Mouse (Mus musculus) heart, embryonic 10.5 days (tissue): ENCODE results near the gene Gm498. TPM values are rescaled to one million over a fixed set of nuclear protein-coding genes. Genes with fewer than 3 reads are reported as not detected.

ENCODE experiments used
- DNase-seq: peaks from one replicate; pipeline ENCODE4 v3.0.0-alpha.2; 2017; ENCODE audit warnings: low spot score
- H3K27ac ChIP-seq: fragments of 300-500 bp; sonication (generic); 2 replicates; pipeline ENCODE4 v1.5.1; 2016; ENCODE audit warnings: mild to moderate bottlenecking
- H3K27me3 ChIP-seq: fragments of 300-500 bp; sonication (generic); 2 replicates; pipeline ENCODE4 v1.6.1; 2016; ENCODE audit warnings: mild to moderate bottlenecking; ENCODE audit not compliant: poor library complexity, insufficient read depth, severe bottlenecking
- H3K36me3 ChIP-seq: fragments of 300-500 bp; sonication (generic); 2 replicates; pipeline ENCODE4 v1.6.1; 2016; ENCODE audit warnings: mild to moderate bottlenecking, moderate library complexity
- H3K4me1 ChIP-seq: fragments of 300-500 bp; sonication (generic); 2 replicates; pipeline ENCODE4 v1.6.1; 2016; ENCODE audit warnings: mild to moderate bottlenecking
- H3K4me3 ChIP-seq: fragments of 300-500 bp; sonication (generic); 2 replicates; pipeline ENCODE4 v1.5.1; 2016; ENCODE audit warnings: mild to moderate bottlenecking, moderate library complexity
- H3K9me3 ChIP-seq: fragments of 300-500 bp; sonication (generic); 2 replicates; pipeline ENCODE4 v1.6.1; 2016; ENCODE audit warnings: mild to moderate bottlenecking, moderate library complexity
- WGBS: fragments of 180-500 bp; shearing (Covaris S2); methylation state at CpG from one replicate; pipeline ENCODE4 v1.1.7; 2016; 5-methylcytosine and 5-hydroxymethylcytosine counted together
- polyA plus RNA-seq: library from polyadenylated mRNA; unstranded; fragments of >200 nt; fragmentation: Nextera tagmentation; extraction: Ambion mirVana; gene quantifications from 2 replicates; pipeline ENCODE4 v1.2.1, GENCODE M21; 2016

The Gm498 gene
- not detected in 2 replicates for polyA plus RNA-seq

DNA sequence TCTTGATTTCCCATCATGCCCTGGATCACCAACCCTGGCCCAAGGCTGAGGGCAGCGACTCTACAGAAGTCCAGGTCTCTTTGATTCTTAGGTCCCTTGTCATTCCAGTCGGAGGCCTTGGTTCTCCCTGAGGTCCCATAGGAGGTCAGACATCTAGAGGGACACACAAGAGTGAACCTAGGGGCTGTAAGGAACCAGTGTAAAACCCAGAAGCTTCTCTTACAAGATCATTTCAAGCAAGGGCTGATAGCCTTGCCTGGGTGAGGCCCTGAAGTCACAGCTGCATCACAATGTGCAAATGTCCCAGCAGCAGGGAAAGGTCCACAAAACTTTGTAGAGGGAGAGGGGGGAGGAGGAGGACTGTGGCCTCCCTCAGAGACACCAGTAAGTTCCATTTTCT lies at the start of gene Gm498:
Gm498 (plus strand) TSS at position 301 of the 400 bp plus-strand sequence.
- no peaks in the 10 kb centered on the region for H3K27me3 ChIP-seq
- no peak within 1 kb of the TSS for H3K27ac ChIP-seq
- WGBS, result 75% methylated on average over 2 of the region's 2 CpGs
- DNase-seq, result no peak
- no peaks in the 10 kb centered on the region for H3K36me3 ChIP-seq
- no peaks in the 10 kb centered on the region for H3K9me3 ChIP-seq
- H3K4me1 ChIP-seq, result no peaks in the 10 kb centered on the region
- no peak within 1 kb of the TSS for H3K4me3 ChIP-seq

GRCm38 (mm10) chr7:143819201-143819600 lies 47.4 kb upstream of the Gm498 start:
- no peak overlapping the region for H3K27ac ChIP-seq
- H3K36me3 ChIP-seq, result peaks cover 42% of the 10 kb centered on the region
- no peak for DNase-seq
- no peaks in the 10 kb centered on the region for H3K27me3 ChIP-seq
- H3K9me3 ChIP-seq, result no peaks in the 10 kb centered on the region
- peaks cover 14% of the 10 kb centered on the region for H3K4me1 ChIP-seq
- H3K4me3 ChIP-seq, result no peak overlapping the region
- WGBS, result 74% methylated on average over 4 of the region's 4 CpGs

DNA sequence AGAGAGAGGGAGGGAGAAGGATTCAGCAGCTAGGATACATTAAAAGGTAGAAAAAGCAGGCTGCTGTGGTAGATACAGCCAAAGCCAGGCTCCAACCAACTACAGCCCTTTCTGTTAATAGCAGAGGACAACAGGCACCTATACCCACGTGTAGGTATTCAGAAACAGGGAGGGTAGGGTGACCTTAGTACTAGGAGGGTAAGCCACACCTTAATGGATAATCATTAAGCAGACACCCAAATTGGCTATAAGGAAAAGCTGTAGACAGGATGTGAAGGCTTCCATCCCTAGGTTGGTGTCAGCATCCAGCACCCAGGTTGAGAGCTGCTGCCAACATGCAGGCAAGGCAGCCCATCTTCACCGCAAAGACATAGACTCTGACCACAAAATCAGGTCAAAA lies 45.4 kb upstream of the Gm498 start:
- H3K4me3 ChIP-seq, result no peak overlapping the region
- no peaks in the 10 kb centered on the region for H3K9me3 ChIP-seq
- no peak for DNase-seq
- H3K27me3 ChIP-seq, result no peaks in the 10 kb centered on the region
- H3K36me3 ChIP-seq, result peaks cover 22% of the 10 kb centered on the region
- peaks cover 14% of the 10 kb centered on the region for H3K4me1 ChIP-seq
- H3K27ac ChIP-seq, result no peak overlapping the region
- WGBS, result 82% methylated on average over 2 of the region's 2 CpGs

- H3K27ac ChIP-seq, result peak within 1 kb of the TSS; percentile 91
- H3K9me3 ChIP-seq, result no peaks in the 10 kb centered on the region
- H3K4me3 ChIP-seq, result peak within 1 kb of the TSS; percentile 72
- peaks cover 14% of the 10 kb centered on the region for H3K4me1 ChIP-seq
- peaks cover 12% of the 10 kb centered on the region for H3K36me3 ChIP-seq
- peak; percentile 100 for DNase-seq
- no peaks in the 10 kb centered on the region for H3K27me3 ChIP-seq
- under 1% methylated on average over 40 of the region's 40 CpGs for WGBS
Measured at GRCm38 (mm10) chr7:143822375-143823265, 44.0 kb upstream of the Gm498 start, which contains the start of the genes Nadsyn1 and Dhcr7. TSS of gene Nadsyn1 (minus strand) at chr7:143822849. TSS of gene Dhcr7 (plus strand) at chr7:143823145.

DNA sequence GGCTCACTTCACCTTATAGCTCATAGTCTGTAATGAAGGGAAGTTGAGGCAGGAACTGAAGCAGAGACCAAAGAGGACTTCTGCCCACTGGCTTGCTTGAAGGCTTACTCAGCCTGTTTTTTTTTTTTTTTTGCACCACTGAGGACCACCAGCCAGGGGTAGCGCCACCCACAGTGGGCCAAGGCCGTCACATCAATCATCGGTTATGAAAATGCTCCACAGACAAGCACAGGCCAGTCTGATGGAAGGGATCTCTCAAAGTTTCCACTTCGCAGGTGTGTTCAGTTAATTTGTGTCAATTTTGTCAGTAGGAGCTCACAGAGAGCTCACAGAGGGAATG lies 43.4 kb upstream of the Gm498 start:
- no peaks in the 10 kb centered on the region for H3K9me3 ChIP-seq
- peaks cover 14% of the 10 kb centered on the region for H3K4me1 ChIP-seq
- H3K27me3 ChIP-seq, result no peaks in the 10 kb centered on the region
- H3K27ac ChIP-seq, result peak overlapping the region; percentile 91
- H3K36me3 ChIP-seq, result peaks cover 10% of the 10 kb centered on the region
- H3K4me3 ChIP-seq, result peak overlapping the region; percentile 72
- WGBS, result 79% methylated on average over 4 of the region's 4 CpGs
- DNase-seq, result no peak

DNA sequence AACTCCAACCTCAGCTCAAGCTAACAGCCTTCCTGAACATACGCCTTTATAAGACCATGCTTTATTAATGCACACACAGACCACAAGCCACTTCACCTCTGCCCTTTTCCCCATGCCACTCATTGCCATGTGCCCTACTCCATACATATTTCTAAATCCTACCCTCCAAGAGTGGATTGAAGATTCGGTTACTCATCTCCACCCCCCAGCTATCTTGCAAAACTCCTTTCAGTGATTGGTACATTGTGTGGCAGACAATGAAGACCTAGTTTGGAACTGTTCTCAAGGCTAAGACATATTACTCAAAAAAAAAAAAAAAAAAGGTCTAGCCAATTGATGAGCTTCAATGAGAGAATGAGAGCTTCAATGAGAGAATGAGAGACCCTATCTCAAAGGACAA lies 39.7 kb upstream of the Gm498 start:
- no peak for DNase-seq
- 92% methylated on average over 2 of the region's 2 CpGs for whole genome bisulfite sequencing

DNA sequence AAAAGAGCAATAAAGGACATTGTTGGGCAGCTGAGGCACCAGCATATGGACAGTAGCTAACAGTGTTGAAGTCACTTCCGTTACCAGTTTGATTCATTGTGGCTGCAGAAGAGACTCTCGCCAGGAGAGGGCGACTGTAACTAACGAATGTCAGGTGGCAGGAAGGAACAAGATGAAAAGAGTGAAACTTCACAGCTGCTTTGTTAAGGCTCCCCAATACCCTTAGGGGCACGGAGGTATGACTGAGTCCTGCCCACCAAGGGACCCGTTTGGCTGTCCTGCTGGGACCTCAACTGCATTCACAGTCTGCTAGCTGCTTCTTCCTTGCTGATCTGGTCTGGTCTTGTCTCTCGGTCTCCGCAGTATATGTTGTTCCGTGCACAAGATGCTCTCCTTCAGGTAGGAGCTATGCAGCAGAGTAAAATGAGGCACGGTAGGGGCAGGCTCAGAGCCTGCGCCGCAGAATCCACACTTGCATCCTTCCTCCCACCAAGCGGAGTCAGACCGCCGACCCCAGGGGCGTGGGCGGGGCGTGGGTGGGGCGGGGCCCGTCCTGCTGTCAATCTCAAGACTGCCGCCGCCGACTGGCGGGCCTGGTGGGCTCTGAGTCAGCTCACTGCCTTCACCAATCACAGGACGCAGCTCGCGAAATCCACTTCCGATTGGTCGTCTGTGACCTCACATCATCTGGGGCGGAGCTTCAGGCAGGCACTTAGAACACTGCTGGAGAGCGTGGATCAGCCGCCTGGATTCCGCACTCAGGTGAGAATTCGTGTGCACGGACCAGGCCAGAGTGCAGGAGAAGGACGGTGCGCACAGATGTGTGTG lies 36.9 kb upstream of the Gm498 start:
- H3K9me3 ChIP-seq, result no peaks in the 10 kb centered on the region
- no peaks in the 10 kb centered on the region for H3K27me3 ChIP-seq
- H3K4me3 ChIP-seq, result peak overlapping the region; percentile 76
- H3K27ac ChIP-seq, result peak overlapping the region; percentile 92
- H3K4me1 ChIP-seq, result peaks cover 27% of the 10 kb centered on the region
- 1% methylated on average over 37 of the region's 37 CpGs for WGBS
- DNase-seq, result peak; percentile 99
- H3K36me3 ChIP-seq, result peaks cover 11% of the 10 kb centered on the region; the same call in 1 of the 2 replicates

More for the DNA sequence above, 39.7 kb upstream of the Gm498 start:
- Histone ChIP-seq H3K4me1 (peaks cover 18% of the 10 kb centered on the region), H3K27me3 (no peaks in the 10 kb centered on the region), H3K4me3 (no peak overlapping the region), H3K9me3 (no peaks in the 10 kb centered on the region), H3K36me3 (0 out of 2 replicates have a peak, but pooled peaks cover under 1% of the 10 kb centered on the region), H3K27ac (no peak overlapping the region)

GRCm38 (mm10) chr7:143830399-143830798 lies 36.2 kb upstream of the Gm498 start:
- H3K9me3 ChIP-seq, result no peaks in the 10 kb centered on the region
- DNase-seq, result no peak
- H3K4me3 ChIP-seq, result peak overlapping the region; percentile 76
- WGBS, result 15% methylated on average over 6 of the region's 6 CpGs
- peaks cover 32% of the 10 kb centered on the region for H3K4me1 ChIP-seq
- no peaks in the 10 kb centered on the region for H3K27me3 ChIP-seq
- peak overlapping the region; percentile 92 for H3K27ac ChIP-seq
- peaks cover 11% of the 10 kb centered on the region; the same call in 1 of the 2 replicates for H3K36me3 ChIP-seq

- Histone ChIP-seq H3K27me3 (no peaks in the 10 kb centered on the region), H3K4me1 (peaks cover 32% of the 10 kb centered on the region), H3K36me3 (peaks cover 19% of the 10 kb centered on the region; the same call in 1 of the 2 replicates), H3K9me3 (no peaks in the 10 kb centered on the region), H3K4me3 (no peak overlapping the region), H3K27ac (no peak overlapping the region)
- DNase-seq, result no peak
- 84% methylated on average over 8 of the region's 8 CpGs for WGBS
Measured at GRCm38 (mm10) chr7:143832196-143832595, 34.4 kb upstream of the Gm498 start.

DNA sequence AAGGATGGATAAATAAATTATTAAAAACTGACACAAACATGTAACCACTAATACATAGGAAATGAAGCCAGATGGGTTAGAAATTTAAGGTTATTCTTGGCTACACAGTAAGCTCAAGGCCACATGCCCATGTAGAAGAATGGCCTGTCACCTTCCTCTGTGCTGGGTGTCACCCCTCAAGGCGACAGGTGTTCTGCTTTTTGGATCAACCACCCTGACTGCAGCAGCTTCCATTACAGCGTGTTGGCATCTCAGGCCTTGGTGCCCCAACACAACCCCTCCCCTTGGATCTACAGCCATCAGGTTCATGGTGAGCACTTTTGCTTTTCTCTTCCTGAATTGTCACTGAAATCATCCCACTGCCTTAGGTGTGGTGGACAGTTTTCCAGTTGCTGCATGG lies 34.0 kb upstream of the Gm498 start:
- Histone ChIP-seq H3K36me3 (peaks cover 23% of the 10 kb centered on the region), H3K9me3 (no peaks in the 10 kb centered on the region), H3K27ac (no peak overlapping the region), H3K27me3 (no peaks in the 10 kb centered on the region), H3K4me1 (peaks cover 32% of the 10 kb centered on the region), H3K4me3 (no peak overlapping the region)
- no peak for DNase-seq
- 91% methylated on average over 2 of the region's 2 CpGs for WGBS

DNA sequence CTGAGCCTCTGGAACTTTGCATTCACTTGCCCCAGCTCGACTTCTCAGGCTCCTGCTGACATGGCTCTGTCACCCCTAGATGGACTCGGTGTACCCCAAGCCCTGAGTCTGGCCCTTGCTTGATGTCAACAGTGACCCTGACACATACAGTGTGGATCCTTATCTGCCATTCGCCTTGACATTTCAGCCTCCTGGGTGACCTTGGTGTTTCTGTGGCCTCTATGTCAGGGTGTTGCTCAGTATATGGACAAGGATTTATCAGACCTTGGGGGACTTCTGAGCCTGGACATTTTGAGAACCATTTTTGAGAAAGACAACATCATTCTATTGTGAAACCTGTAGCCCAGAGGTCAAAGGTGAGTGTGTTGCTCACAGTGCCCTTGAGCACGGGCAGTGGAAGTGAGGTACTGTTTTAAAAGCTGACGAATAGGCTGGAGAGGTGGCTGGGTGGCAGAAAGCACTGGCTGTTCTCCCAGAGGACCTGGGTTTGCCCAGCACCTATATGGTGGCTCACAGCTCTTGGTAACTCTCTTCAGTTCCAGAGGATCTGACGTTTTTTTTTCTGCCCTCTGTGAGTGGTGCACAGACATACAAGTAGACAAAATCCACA lies 33.0 kb upstream of the Gm498 start:
- no peak overlapping the region; the same call in 1 of the 2 replicates for H3K27ac ChIP-seq
- H3K9me3 ChIP-seq, result no peaks in the 10 kb centered on the region
- no peak for DNase-seq
- peaks cover 34% of the 10 kb centered on the region for H3K36me3 ChIP-seq
- no peak overlapping the region for H3K4me3 ChIP-seq
- peaks cover 32% of the 10 kb centered on the region for H3K4me1 ChIP-seq
- H3K27me3 ChIP-seq, result no peaks in the 10 kb centered on the region
- WGBS, result 76% methylated on average over 6 of the region's 6 CpGs

- Histone ChIP-seq H3K27me3 (no peaks in the 10 kb centered on the region), H3K4me1 (peaks cover 29% of the 10 kb centered on the region), H3K36me3 (peaks cover 40% of the 10 kb centered on the region), H3K27ac (no peak overlapping the region), H3K4me3 (no peak overlapping the region), H3K9me3 (no peaks in the 10 kb centered on the region)
- DNase-seq, result no peak
- 90% methylated on average over 2 of the region's 2 CpGs for WGBS
Measured at GRCm38 (mm10) chr7:143834316-143834715, 32.3 kb upstream of the Gm498 start.
